Mouse (Mus musculus): ENCODE measurements around the gene Jaml.

Gene Jaml

DNA sequence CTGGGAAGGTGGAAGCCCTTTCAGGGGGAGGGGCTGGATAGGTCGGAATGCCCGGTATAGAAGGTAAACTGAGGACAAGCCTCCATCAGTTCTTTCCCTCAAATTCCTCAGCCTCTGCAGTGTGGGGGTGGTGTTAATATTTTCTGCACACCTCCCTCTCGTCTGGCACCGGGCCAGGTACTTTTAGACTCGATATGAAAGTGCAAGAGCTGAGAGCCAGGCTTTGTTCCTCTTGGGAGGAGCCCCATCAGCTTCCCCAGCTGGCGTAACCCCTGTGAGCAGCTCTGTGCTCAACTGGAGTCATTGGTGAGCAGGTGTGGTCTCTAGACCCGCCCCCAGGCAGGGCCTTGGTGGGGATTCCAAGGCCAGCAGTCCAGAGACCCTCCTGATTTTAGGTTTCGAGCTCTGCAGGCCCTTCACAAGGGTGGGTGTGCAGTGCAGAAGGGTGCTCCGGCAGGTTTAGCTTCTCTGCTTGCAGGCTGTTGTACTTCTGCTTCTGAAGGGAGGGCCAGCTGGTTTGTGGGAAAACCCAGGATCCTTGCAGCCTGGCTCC, 43.3 kb downstream of the Jaml start:
- 13% methylated on average over 9 of the region's 9 CpGs for WGBS

DNA sequence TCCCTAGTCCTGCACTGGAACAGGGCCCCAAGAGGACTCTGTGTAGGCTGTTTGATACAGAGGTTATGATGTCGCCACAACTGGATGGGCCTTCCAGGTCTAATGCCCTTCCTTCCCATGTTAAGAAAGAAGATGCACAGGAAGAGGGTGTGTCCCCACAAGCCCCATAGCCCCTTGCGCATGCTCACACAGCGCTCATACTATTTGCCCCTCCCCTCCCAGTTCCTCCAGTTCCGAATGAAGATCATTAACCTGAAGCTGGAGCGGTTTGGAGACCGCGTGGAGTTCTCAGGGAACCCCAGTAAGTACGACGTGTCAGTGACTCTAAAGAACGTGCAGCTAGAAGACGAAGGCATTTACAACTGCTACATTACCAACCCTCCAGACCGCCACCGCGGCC, 46.2 kb downstream of the Jaml start:
- WGBS = 89% methylated on average over 14 of the region's 14 CpGs

DNA sequence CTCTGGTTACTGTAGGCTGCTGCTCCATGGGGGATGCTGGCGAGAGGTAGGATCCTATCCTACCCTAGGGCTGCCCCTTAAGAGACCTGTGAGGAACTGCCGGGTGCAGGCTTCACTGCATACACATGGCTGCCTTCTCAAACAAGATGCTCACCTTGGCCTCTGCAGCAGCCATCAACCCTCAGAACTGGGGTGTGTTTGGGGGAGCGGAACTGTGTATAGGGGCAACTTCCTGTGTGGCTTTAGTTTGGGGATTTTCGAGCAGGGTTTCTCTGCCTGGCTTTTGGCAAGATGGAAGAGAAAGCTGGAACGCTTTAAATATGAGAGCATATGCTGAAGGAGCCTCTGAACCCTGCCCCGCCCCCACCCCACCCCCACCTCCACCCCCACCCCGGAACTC, 48.0 kb downstream of the Jaml start:
- 57% methylated on average over 7 of the region's 7 CpGs for WGBS

GRCm38 (mm10) chr9:45130119-45130518, 51.1 kb downstream of the Jaml start:
- 95% methylated on average over 3 of the region's 3 CpGs for WGBS

DNA sequence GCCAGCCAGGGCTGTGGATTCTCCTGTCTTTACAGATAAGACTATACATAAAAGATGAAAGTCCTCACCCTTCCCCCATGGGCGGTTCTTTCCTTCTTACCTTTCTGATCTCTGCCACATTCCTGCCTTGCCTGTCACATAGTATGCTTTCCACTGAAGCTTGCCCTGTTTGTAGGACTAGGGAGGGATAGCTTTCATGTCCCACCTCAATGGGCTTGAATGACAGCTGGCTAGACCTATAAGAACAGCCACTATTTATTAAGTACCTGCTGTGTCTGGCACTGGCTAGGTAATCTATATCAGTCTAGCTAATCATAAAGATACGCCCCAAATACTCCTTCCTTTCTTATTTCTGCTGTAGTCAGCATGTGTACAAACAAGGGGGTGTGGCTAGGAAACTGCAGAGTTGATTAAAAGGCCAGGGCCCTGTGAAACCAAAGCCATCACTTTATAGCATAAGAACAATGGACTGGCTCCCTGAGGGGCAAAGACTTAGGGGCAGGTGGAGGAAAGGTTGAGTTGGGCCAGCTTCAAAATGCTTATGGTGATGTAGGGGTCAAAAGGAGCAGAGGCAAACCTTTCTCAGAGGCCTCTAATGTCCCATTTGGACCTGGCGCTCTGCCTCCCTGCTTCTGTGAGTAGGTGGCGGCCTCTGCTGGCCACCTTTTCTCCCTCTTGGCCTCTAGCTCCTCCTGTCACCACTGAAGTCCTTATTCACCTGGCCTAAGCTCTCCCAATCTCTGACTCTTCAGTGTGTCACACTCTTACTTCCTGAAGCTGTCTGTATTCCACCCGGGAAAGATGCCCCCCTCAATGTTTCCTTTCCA, 54.7 kb downstream of the Jaml start:
- WGBS = 46% methylated on average over 5 of the region's 5 CpGs

DNA sequence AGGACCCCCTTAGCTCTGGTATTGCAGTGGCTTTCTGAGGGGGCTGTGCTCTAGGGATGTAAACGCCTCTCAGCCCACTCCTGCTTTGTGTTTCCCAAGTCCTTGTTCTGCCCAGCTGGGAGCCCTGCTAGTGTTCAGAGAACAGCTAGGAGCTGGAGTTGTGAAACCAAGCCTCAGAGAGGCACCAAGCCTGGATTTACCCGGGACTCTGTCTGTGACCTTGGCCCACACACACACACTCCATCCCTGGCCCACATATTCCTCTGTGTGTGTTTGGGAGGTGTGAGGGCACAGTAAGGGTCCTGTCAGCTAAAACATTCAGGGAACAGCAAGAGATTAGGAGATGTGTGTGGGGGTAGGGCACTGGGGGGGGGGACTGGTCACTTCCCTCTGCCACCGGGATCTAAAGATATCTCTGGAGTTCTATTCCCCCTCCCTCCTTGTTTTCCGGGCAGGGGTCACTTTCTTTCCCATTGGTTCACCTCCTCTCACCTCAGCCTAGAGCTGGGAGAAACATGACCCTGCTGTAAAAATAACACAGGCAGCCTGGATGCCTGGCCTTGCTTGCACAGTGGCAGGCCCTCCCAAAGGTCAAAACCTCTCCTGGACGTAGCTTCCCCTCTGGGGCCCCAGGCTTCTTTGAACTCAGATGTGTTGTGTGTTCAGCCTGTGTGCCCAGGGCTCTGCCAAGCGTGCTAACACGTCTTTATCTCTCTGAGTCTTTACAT, 57.6 kb downstream of the Jaml start:
- 51% methylated on average over 7 of the region's 7 CpGs for WGBS

DNA sequence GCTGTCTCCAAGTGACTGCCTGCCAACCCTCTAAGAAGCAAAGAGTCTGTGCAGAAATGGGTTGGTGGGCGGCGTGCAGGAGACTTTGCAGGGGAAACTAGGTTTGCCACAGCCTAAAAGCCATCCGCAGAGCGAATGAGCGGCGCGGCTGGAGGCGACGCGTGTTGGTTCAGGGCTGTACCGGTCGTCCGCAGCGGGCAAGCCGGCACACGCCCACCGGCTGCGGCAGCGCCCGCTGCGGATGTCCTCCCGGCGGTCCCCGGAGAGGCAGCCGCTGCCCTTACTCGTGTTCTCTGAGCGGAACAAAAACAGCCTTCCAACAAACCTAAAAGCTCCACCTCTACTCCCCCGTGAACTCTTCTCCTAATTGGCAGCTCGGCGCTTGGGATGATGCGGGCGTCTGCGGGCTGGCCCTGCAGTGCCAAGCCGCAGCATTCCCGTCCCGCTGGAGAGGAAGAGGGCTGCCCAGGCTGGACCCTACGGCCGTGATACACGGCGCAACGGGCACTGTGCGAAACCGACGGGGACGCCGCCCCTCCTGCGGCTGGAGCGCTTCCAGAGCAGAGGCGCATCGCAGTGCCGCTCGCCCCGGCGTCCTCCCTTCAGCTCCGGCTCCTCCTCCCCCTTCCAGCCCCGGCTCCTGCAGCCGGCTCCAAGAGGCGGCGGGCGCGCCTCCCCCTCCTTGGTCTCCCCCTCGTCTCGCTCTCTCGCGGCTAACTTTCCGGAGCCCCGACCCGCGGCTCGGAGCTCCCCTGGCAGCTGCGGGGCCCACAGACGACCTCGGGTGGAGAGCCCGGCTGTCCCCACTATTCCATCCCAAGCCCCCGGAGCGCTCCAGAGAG, 59.4 kb downstream of the Jaml start, which contains the start of gene Scn4b:
Gene Scn4b (plus strand): TSS at position 205 of the 842 bp plus-strand sequence.
- WGBS = under 1% methylated on average over 73 of the region's 76 CpGs

DNA sequence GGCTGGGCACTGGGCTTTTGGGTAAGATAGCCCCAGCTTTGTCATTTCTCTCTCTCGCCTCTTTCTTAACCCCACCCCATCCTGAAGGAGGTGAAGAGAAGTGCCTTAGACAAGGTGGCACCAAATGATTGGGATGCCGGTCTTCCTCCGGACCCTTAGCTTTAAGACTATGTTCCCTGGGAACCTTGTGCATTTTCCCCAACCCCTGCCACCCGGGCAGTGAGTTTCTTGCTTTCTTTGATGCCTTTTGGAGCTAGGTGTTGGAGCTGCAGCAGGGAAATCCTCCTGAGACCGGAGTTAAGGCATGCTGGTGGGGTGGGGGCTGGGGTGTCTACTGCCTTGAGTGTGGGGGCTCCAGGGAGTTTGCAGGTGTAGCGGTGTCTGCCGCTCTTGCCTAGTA, 60.1 kb downstream of the Jaml start:
- 13% methylated on average over 7 of the region's 7 CpGs for WGBS

GRCm38 (mm10) chr9:45140945-45141344, 62.0 kb downstream of the Jaml start:
- WGBS = 70% methylated on average over 7 of the region's 7 CpGs

DNA sequence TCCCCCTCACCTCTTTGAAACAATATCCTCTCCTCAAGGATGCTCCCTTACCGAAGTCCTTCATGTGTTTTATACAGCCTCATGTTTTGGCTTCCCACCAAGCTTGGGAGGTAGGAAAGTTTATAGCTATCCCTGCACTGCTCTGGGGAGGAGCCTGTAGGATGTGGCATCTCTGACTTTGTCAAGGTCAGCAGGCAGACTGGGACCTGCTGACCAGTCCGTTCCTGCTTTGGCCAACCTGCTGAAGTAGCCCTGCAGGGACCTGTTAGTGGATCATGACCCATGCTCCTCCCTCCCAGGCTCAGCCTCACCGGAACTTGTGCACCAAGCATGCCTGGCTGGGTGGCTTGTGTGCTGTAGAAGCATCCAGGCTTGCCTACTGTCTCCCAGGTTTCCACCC, 63.7 kb downstream of the Jaml start:
- 54% methylated on average over 3 of the region's 3 CpGs for WGBS

GRCm38 (mm10) chr9:45145533-45146266, 66.7 kb downstream of the Jaml start:
- WGBS = 3% methylated on average over 27 of the region's 27 CpGs

DNA sequence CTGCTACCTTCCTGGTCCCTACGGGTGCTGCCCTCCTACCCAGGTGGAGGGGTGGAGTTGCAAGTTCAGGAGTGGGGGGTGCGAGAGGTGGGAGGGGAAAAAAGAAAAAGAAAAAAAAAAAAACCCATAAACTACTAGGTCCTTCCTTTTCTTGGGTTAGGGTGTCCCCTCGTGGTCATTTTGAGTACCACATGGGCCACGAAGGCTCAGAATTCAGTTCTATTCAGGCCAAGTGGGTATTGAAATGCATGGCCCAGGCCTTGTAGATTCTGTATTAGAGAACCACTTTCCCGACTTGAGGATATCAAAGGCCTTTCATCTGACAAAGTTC, 67.2 kb downstream of the Jaml start:
- WGBS = 3% methylated on average over 5 of the region's 5 CpGs

GRCm38 (mm10) chr9:45150933-45151332, 72.0 kb downstream of the Jaml start:
- WGBS = 56% methylated on average over 1 of the region's 1 CpGs

GRCm38 (mm10) chr9:45153361-45153760, 74.4 kb downstream of the Jaml start:
- 53% methylated on average over 7 of the region's 7 CpGs for WGBS
